Mouse (Mus musculus) limb, embryonic 12.5 days (tissue): ENCODE data around the gene Calhm3. TPM values are rescaled to one million over a fixed set of nuclear protein-coding genes. Genes with fewer than 3 reads are reported as not detected.

Experiments
- ATAC-seq: fragments of 200-750 bp; cut with Nextera tagmentation; 2 replicates; pipeline ENCODE4 v1.8.0; 2017; ENCODE audit warnings: low read depth, moderate TSS enrichment; ENCODE audit not compliant: insufficient number of reproducible peaks, insufficient read depth, low FRiP score, low TSS enrichment
- H3K27ac ChIP-seq: fragments of 300-500 bp; sonication (generic); 2 replicates; pipeline ENCODE4 v1.5.1; 2016; ENCODE audit warnings: mild to moderate bottlenecking, moderate library complexity
- H3K27me3 ChIP-seq: fragments of 300-500 bp; sonication (generic); 2 replicates; pipeline ENCODE4 v1.6.1; 2016; ENCODE audit warnings: mild to moderate bottlenecking, moderate library complexity
- H3K36me3 ChIP-seq: fragments of 300-500 bp; sonication (generic); 2 replicates; pipeline ENCODE4 v1.6.1; 2016; ENCODE audit warnings: mild to moderate bottlenecking, moderate library complexity
- H3K4me1 ChIP-seq: fragments of 300-500 bp; sonication (generic); replicated peaks from 2 replicates; pipeline ENCODE4 v1.6.1; 2016
- H3K4me2 ChIP-seq: fragments of 300-500 bp; sonication (generic); 2 replicates; pipeline ENCODE4 v1.6.1; 2016; ENCODE audit warnings: mild to moderate bottlenecking, moderate library complexity
- H3K4me3 ChIP-seq: fragments of 300-500 bp; sonication (generic); replicated peaks from 2 replicates; pipeline ENCODE4 v1.5.1; 2016; ENCODE audit warnings: mild to moderate bottlenecking
- H3K9ac ChIP-seq: fragments of 300-500 bp; sonication (generic); replicated peaks from 2 replicates; pipeline ENCODE4 v1.6.1; 2016; ENCODE audit warnings: mild to moderate bottlenecking, moderate library complexity
- H3K9me3 ChIP-seq: fragments of 300-500 bp; sonication (generic); 2 replicates; pipeline ENCODE4 v1.6.1; 2016; ENCODE audit warnings: mild to moderate bottlenecking, moderate library complexity
- WGBS: fragments of 180-500 bp; shearing (Covaris S2); methylation state at CpG from one replicate; pipeline ENCODE4 v1.1.7; 2016; 5-methylcytosine and 5-hydroxymethylcytosine counted together
- polyA plus RNA-seq: library from polyadenylated mRNA; unstranded; fragments of >200 nt; fragmentation: Nextera tagmentation; extraction: Ambion mirVana; gene quantifications from 2 replicates; pipeline ENCODE4 v1.2.1, GENCODE M21; 2016

The Calhm3 gene
- polyA plus RNA-seq, 1 experiment from 2014 or later = not detected

- 84% methylated on average over 2 of the region's 2 CpGs for WGBS
- ATAC-seq = no peak
- H3K9ac ChIP-seq = no peak overlapping the region
- no peaks in the 10 kb centered on the region for H3K9me3 ChIP-seq
- H3K4me3 ChIP-seq = no peak overlapping the region
- H3K36me3 ChIP-seq = peaks cover 81% of the 10 kb centered on the region
- no peak overlapping the region for H3K4me2 ChIP-seq
- no peaks in the 10 kb centered on the region for H3K27me3 ChIP-seq
- no peak overlapping the region for H3K27ac ChIP-seq
- H3K4me1 ChIP-seq = no peaks in the 10 kb centered on the region
These were observed 38.9 kb downstream of the Calhm3 start for GRCm38 (mm10) chr19:47118634-47119033.

- H3K27ac ChIP-seq = no peak overlapping the region
- WGBS = 90% methylated on average over 9 of the region's 9 CpGs
These were observed 52.8 kb downstream of the Calhm3 start for GRCm38 (mm10) chr19:47104641-47105271.

More at GRCm38 (mm10) chr19:47104641-47105271, 52.8 kb downstream of the Calhm3 start:
- no peak for ATAC-seq
- Histone ChIP-seq H3K4me3 (no peak overlapping the region), H3K27me3 (no peaks in the 10 kb centered on the region), H3K9ac (no peak overlapping the region), H3K36me3 (peaks cover 100% of the 10 kb centered on the region), H3K9me3 (no peaks in the 10 kb centered on the region), H3K4me2 (no peak overlapping the region), H3K4me1 (no peaks in the 10 kb centered on the region)

Other genes with a start within 250 kb of the Calhm3 start
- 0.40 and 2.2 TPM in 2 replicates for gene Ina, start 143.1 kb downstream of the Calhm3 start, polyA plus RNA-seq
- gene Nt5c2, start 142.6 kb downstream of the Calhm3 start, polyA plus RNA-seq = 85.4 and 85.7 TPM in 2 replicates
- 34.5 and 35.7 TPM in 2 replicates for gene Pcgf6, start 106.9 kb downstream of the Calhm3 start, polyA plus RNA-seq
- 10.8 and 11.4 TPM in 2 replicates for gene Taf5, start 90.0 kb downstream of the Calhm3 start, polyA plus RNA-seq
- 1,343 and 1,446 TPM in 2 replicates for gene Usmg5, start 67.1 kb downstream of the Calhm3 start, polyA plus RNA-seq
- gene Pdcd11, start 67.0 kb downstream of the Calhm3 start, polyA plus RNA-seq = 12.8 and 13.4 TPM in 2 replicates
- 5.3 and 6.2 TPM in 2 replicates for gene Calhm2, start 19.5 kb downstream of the Calhm3 start, polyA plus RNA-seq
- gene Calhm1, start 13.5 kb downstream of the Calhm3 start, polyA plus RNA-seq = not detected in 2 replicates
- 7.7 and 10.1 TPM in 2 replicates for gene Neurl1a, start 21.1 kb upstream of the Calhm3 start, polyA plus RNA-seq